Mouse (Mus musculus) frontal cortex, postnatal 14 days (tissue): ENCODE measurements around the gene Ren1.

Source experiments
- DNase-seq, 2 experiments: peaks; one replicate each; pipeline ENCODE4 v3.0.0; 2022; ENCODE audit warnings: low spot score in 2 of 2

The Ren1 gene

GRCm38 (mm10) chr1:133409786-133410185, 59.5 kb downstream of the Ren1 start:
- DNase-seq: no peak
